Mouse (Mus musculus): Measurements from ENCODE around the gene Ppp1r2. TPM values are rescaled to one million over a fixed set of nuclear protein-coding genes. Genes with fewer than 3 reads are reported as not detected.

The Ppp1r2 gene
- polyA plus RNA-seq, 1 experiment from 2014 or later: 67.3 TPM

- Histone ChIP-seq H3K4me1 (peaks cover 6% of the 10 kb centered on the region), H3K9me3 (no peaks in the 10 kb centered on the region), H3K27ac (no peak overlapping the region), H3K9ac (no peak overlapping the region), H3K36me3 (no peaks in the 10 kb centered on the region), H3K27me3 (no peaks in the 10 kb centered on the region), H3K4me3 (no peak overlapping the region), H3K4me2 (replicated peaks) (no peak overlapping the region)
- 74% methylated on average over 5 of the region's 5 CpGs for WGBS
- ATAC-seq (ENCODE audit: low FRiP score, low read depth): no peak
These were observed 30.3 kb upstream of the Ppp1r2 start for GRCm38 (mm10) chr16:31305199-31305919.

DNA sequence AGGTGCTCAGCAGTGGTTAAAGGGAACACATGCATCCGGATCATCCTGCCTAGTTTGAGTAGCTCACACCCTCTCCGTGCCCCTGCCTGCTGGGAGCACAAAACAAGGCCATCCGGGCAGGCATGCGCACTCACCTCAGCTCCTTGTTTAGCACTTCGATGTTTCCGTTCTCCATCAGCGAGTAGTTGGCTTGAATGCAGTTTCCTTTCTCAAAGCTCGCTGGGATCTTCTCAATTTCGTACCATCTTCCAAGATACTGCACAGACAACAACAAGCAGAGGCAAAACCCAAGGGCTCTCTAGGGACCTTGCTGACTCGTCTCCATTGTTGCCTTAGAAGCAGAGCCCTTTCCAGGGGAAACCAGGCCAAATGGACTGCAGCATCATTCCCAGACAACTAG, 28.2 kb upstream of the Ppp1r2 start:
- no peak for ATAC-seq (ENCODE audit: low FRiP score, low read depth)
- Histone ChIP-seq H3K9me3 (no peaks in the 10 kb centered on the region), H3K27me3 (no peaks in the 10 kb centered on the region), H3K36me3 (no peaks in the 10 kb centered on the region), H3K4me2 (replicated peaks) (no peak overlapping the region), H3K27ac (no peak overlapping the region), H3K4me1 (peaks cover 18% of the 10 kb centered on the region), H3K4me3 (no peak overlapping the region), H3K9ac (no peak overlapping the region)
- WGBS: 70% methylated on average over 10 of the region's 10 CpGs

- 85% methylated on average over 6 of the region's 6 CpGs for WGBS
- Histone ChIP-seq H3K4me1 (peaks cover 18% of the 10 kb centered on the region), H3K27ac (no peak overlapping the region), H3K4me3 (no peak overlapping the region), H3K9ac (no peak overlapping the region), H3K36me3 (no peaks in the 10 kb centered on the region), H3K27me3 (no peaks in the 10 kb centered on the region), H3K4me2 (replicated peaks) (no peak overlapping the region), H3K9me3 (no peaks in the 10 kb centered on the region)
- no peak for ATAC-seq (ENCODE audit: low FRiP score, low read depth)
These were observed 25.9 kb upstream of the Ppp1r2 start for GRCm38 (mm10) chr16:31300883-31301532.

DNA sequence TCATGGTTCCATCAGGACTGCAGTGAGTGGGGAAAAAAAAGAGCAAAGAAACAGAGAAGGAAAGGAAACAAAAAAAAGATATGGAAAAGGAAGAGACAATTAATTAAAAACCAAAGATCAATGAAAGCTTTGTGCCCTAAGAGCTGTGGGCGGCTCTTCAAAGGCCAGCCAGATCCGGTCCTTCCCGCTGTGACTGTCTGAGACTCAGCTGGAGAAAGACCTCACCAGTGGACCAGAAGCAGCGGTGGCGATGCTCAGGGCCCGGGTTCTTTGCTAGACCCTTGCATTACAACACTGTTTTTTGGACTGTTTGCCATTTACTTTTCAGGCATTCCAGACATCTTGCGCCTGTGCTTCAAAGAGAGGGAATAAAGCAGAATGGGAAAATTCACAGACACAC, 25.4 kb upstream of the Ppp1r2 start:
- no peaks in the 10 kb centered on the region for H3K36me3 ChIP-seq
- H3K27ac ChIP-seq: no peak overlapping the region
- no peaks in the 10 kb centered on the region for H3K27me3 ChIP-seq
- no peak overlapping the region for H3K4me3 ChIP-seq
- H3K9ac ChIP-seq: no peak overlapping the region
- ATAC-seq (ENCODE audit: low FRiP score, low read depth): no peak
- peaks cover 18% of the 10 kb centered on the region for H3K4me1 ChIP-seq
- no peaks in the 10 kb centered on the region for H3K9me3 ChIP-seq
- no peak overlapping the region for H3K4me2 ChIP-seq (replicated peaks)
- WGBS: 32% methylated on average over 7 of the region's 7 CpGs

DNA sequence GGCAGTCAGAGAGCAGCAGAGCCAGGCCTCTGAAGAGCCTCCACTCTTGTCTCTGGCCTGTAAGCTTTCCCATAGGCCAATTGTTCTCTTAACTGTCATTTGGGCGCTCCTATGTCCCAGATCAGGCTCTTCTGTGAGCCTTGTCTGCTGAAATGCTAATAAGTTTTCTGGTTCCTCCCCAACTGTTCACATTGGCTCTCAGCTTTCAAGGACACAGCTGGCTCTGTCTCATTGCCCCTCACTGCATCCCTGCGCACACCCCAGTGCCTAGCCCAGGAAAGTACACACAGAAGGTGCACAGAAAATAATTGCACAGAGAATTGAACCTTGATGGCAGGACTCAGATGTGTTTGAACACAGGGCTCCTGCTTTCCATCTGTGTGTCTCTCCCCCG, 24.9 kb upstream of the Ppp1r2 start:
- H3K9me3 ChIP-seq: no peaks in the 10 kb centered on the region
- H3K27ac ChIP-seq: no peak overlapping the region
- no peak for ATAC-seq (ENCODE audit: low FRiP score, low read depth)
- peaks cover 18% of the 10 kb centered on the region for H3K4me1 ChIP-seq
- WGBS: 36% methylated on average over 3 of the region's 3 CpGs
- no peak overlapping the region for H3K4me3 ChIP-seq
- H3K36me3 ChIP-seq: no peaks in the 10 kb centered on the region
- H3K9ac ChIP-seq: no peak overlapping the region
- no peak overlapping the region for H3K4me2 ChIP-seq (replicated peaks)
- no peaks in the 10 kb centered on the region for H3K27me3 ChIP-seq

GRCm38 (mm10) chr16:31299164-31299959, 24.3 kb upstream of the Ppp1r2 start:
- H3K9ac ChIP-seq: no peak overlapping the region
- H3K36me3 ChIP-seq: no peaks in the 10 kb centered on the region
- no peak overlapping the region for H3K4me2 ChIP-seq (replicated peaks)
- no peak for ATAC-seq (ENCODE audit: low FRiP score, low read depth)
- no peak overlapping the region for H3K27ac ChIP-seq
- no peak overlapping the region for H3K4me3 ChIP-seq
- H3K4me1 ChIP-seq: peaks cover 18% of the 10 kb centered on the region
- H3K9me3 ChIP-seq: no peaks in the 10 kb centered on the region
- WGBS: 36% methylated on average over 11 of the region's 11 CpGs
- no peaks in the 10 kb centered on the region for H3K27me3 ChIP-seq

DNA sequence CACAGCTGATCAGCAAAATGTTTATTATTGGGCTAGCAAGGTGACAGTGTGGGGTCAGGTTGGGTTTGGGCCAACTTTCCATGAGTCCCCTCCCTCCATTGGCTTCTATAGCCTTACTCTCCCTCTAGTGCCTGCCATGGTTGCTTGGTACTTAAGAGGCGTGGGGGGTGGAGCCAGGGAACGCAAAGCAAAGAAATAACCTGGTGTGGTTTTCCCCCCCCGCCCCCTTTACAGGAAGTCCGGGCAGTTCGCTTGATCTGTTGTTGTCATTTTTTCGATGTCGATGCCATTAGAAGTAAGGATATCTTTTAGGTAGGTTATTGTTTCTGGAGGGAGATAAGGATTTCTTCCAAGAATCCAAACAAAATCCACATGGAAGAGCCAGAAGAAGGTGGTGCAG, 22.0 kb upstream of the Ppp1r2 start:
- Histone ChIP-seq H3K4me1 (peaks cover 18% of the 10 kb centered on the region), H3K4me2 (replicated peaks) (no peak overlapping the region), H3K9me3 (no peaks in the 10 kb centered on the region), H3K27me3 (no peaks in the 10 kb centered on the region), H3K27ac (no peak overlapping the region), H3K36me3 (no peaks in the 10 kb centered on the region), H3K4me3 (no peak overlapping the region), H3K9ac (no peak overlapping the region)
- 84% methylated on average over 7 of the region's 7 CpGs for WGBS
- no peak for ATAC-seq (ENCODE audit: low FRiP score, low read depth)

- Histone ChIP-seq H3K36me3 (no peaks in the 10 kb centered on the region), H3K4me1 (0 out of 2 replicates have a peak, but pooled peaks cover 4% of the 10 kb centered on the region), H3K27me3 (no peaks in the 10 kb centered on the region), H3K9me3 (no peaks in the 10 kb centered on the region), H3K4me3 (no peak overlapping the region), H3K27ac (no peak overlapping the region), H3K9ac (no peak overlapping the region), H3K4me2 (replicated peaks) (no peak overlapping the region)
- no peak for ATAC-seq (ENCODE audit: low FRiP score, low read depth)
- WGBS: 72% methylated on average over 4 of the region's 4 CpGs
These were observed 18.7 kb upstream of the Ppp1r2 start for GRCm38 (mm10) chr16:31293761-31294160.

DNA sequence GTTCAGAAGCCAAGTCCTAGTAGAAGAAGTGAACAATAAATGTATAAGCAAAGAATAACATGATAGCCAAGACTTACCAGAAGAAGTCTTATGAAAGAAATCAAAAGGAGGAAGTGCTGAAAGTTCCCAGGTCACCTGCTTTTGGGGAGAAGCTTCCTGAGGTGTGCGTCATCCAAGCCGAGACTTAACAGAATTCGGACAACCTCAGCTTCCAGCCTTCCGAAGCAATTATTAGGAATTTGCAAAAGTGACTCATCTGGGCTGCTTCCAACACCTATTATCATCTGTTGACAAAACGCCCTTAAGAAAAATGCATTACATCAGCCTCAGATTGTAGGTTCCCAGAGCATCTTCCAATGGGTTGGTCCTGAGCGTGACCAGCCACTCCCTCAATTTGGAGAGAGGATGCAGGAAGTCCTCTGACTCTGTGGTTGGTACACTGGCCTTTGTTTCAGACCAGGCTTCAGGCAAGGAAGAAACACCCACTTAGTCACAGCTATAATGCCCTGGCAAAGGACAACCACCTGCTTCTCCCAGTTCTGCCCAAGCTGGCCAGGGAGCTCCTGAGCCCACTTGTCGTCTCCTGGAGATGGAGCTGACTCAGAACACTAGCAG, 15.8 kb upstream of the Ppp1r2 start:
- no peaks in the 10 kb centered on the region for H3K36me3 ChIP-seq
- WGBS: 83% methylated on average over 7 of the region's 7 CpGs
- 0 out of 2 replicates have a peak, but pooled peaks cover 4% of the 10 kb centered on the region for H3K4me1 ChIP-seq
- no peak overlapping the region for H3K9ac ChIP-seq
- H3K27me3 ChIP-seq: no peaks in the 10 kb centered on the region
- no peak overlapping the region for H3K4me2 ChIP-seq (replicated peaks)
- ATAC-seq (ENCODE audit: low FRiP score, low read depth): no peak
- H3K27ac ChIP-seq: no peak overlapping the region
- H3K9me3 ChIP-seq: no peaks in the 10 kb centered on the region
- H3K4me3 ChIP-seq: no peak overlapping the region

DNA sequence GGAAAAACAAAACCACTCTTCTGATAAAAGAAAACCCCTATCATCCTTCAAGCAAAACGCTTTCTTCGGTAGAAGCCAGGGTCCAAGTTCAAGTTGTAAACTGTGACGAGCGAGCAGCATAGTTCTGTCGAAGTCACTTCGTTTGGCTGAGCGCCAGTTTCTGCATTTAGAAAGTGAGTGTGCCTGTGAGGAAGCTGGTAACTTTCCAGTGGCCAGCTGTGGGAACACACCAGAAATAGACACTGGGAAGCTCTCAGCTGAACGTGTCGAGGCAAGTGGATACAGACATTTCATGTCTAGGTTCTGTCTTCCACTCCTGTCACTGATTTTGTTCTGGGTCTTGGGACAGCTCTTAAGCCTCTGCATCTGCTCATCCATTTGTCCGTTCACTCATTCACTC, 15.2 kb upstream of the Ppp1r2 start:
- H3K27ac ChIP-seq: no peak overlapping the region
- H3K4me3 ChIP-seq: no peak overlapping the region
- no peak overlapping the region for H3K4me2 ChIP-seq (replicated peaks)
- no peaks in the 10 kb centered on the region for H3K9me3 ChIP-seq
- 0 out of 2 replicates have a peak, but pooled peaks cover 4% of the 10 kb centered on the region for H3K4me1 ChIP-seq
- 53% methylated on average over 10 of the region's 10 CpGs for WGBS
- no peaks in the 10 kb centered on the region for H3K27me3 ChIP-seq
- no peak overlapping the region for H3K9ac ChIP-seq
- no peak for ATAC-seq (ENCODE audit: low FRiP score, low read depth)
- no peaks in the 10 kb centered on the region for H3K36me3 ChIP-seq

DNA sequence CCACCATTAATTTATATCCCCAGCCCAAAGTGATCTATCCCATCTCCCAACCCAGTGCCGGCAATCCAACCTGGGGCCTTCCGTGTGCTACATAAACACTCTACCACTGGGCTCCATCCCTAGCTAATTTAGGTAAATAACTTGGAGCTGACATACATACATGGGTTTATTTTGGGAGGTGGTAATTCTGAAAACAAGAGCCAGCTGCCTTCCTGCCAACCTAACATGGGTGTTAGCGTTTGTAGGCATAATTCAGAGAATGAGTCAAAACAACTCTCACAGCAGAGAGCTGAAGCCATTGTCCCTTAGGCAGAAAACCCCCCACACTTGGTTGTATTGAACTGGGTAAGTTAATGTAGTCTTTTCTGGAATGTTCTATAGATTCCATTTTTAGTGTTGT, 12.6 kb upstream of the Ppp1r2 start:
- no peak overlapping the region for H3K4me2 ChIP-seq (replicated peaks)
- no peak overlapping the region for H3K9ac ChIP-seq
- H3K4me3 ChIP-seq: no peak overlapping the region
- H3K4me1 ChIP-seq: 0 out of 2 replicates have a peak, but pooled peaks cover 4% of the 10 kb centered on the region
- ATAC-seq (ENCODE audit: low FRiP score, low read depth): no peak
- H3K27me3 ChIP-seq: no peaks in the 10 kb centered on the region
- no peak overlapping the region for H3K27ac ChIP-seq
- H3K36me3 ChIP-seq: no peaks in the 10 kb centered on the region
- WGBS: 83% methylated on average over 3 of the region's 3 CpGs
- no peaks in the 10 kb centered on the region for H3K9me3 ChIP-seq
